ENCODE assay signal across 8 mouse cellular contexts in the genomic region with DNA sequence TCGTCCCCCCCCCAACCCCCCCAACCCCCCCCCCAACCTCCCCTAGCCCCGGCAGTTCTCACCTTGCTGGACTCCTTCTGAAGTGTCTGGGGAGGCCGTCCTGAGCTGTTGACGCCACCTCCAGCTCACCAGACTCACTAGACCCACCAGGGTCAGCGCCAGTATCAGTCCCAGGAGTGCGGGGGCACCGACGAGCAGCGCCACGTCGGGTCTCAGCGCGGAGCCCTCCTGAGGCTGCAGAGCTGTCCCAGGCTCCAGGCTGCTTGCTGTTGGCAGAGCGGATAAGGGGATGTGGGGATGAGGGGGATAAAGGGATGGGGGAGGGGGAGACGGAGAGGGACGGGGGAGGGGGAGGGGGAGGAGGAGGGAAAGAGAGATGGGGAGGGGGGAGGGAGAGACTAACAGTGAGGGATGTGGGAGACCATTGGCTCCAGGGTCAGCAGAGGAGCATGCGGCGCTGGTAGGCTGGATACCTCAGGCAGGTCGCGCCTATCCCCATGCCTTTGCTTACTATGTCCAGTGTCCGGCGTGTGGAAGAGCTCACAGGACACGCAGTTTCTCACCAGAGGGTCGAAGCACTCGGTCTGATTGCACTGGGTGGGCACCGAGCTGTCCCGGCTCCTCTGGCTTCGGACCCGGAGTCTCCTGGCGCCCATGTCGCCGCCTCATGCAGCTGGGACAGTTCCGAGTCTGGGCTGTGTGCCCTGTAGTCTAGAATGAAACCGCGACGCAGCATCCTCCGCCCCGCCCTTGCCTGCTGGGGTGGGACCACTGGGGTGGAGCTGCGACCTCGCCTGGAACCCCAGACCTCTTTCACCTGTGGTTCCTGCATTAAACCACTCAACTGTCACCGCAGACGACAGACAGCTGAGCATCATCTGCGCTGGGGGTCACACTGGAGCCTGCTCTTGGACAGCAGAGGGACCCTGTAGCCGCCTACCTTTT. TPM values are rescaled to one million over a fixed set of nuclear protein-coding genes. Genes with fewer than 3 reads are reported as not detected.
DNase-seq lines count a peak whose midpoint lies in the region; ATAC-seq and TF ChIP-seq lines count a peak whose summit lies in the region.

Gene Tnfrsf13c, minus strand, starts transcription at position 713 of the 945 bp plus-strand sequence.

- peak within 1 kb of the TSS; percentile 42 for H3K9ac ChIP-seq in forebrain, embryonic 15.5 days (replicated peaks)
- H3K9ac ChIP-seq in intestine, postnatal 0 days (ENCODE audit: low read depth, low read length) = no peak within 1 kb of the TSS
- H3K9ac ChIP-seq in stomach, embryonic 15.5 days = no peak within 1 kb of the TSS

- H3K9me3 ChIP-seq in forebrain, embryonic 15.5 days = no peaks in the 10 kb centered on the region
- no peaks in the 10 kb centered on the region for H3K9me3 ChIP-seq in intestine, postnatal 0 days (ENCODE audit: control insufficient read depth)
- no peaks in the 10 kb centered on the region for H3K9me3 ChIP-seq in stomach, embryonic 15.5 days

- H3K4me1 ChIP-seq in forebrain, embryonic 15.5 days = peaks cover 10% of the 10 kb centered on the region
- no peaks in the 10 kb centered on the region for H3K4me1 ChIP-seq in intestine, postnatal 0 days (replicated peaks; ENCODE audit: control insufficient read depth, insufficient read depth, low read length)
- peaks cover 13% of the 10 kb centered on the region; the same call in 1 of the 2 replicates for H3K4me1 ChIP-seq in stomach, embryonic 15.5 days

- 2% methylated on average over 40 of the region's 44 CpGs for WGBS in forebrain, embryonic 15.5 days
- WGBS in intestine, postnatal 0 days = 2% methylated on average over 43 of the region's 44 CpGs
- WGBS in stomach, embryonic 15.5 days = 2% methylated on average over 43 of the region's 44 CpGs

- H3K4me2 ChIP-seq in forebrain, embryonic 15.5 days (replicated peaks) = peak within 1 kb of the TSS; percentile 59
- H3K4me2 ChIP-seq in intestine, postnatal 0 days (replicated peaks; ENCODE audit: low read depth) = peak within 1 kb of the TSS; percentile 59
- H3K4me2 ChIP-seq in stomach, embryonic 15.5 days = peak within 1 kb of the TSS; percentile 62

- peak within 1 kb of the TSS; percentile 33 for H3K4me3 ChIP-seq in forebrain, embryonic 15.5 days
- H3K4me3 ChIP-seq in intestine, postnatal 0 days (ENCODE audit: low read depth, low read length) = peak within 1 kb of the TSS; percentile 29
- H3K4me3 ChIP-seq in stomach, embryonic 15.5 days (replicated peaks) = peak within 1 kb of the TSS; percentile 24

- H3K36me3 ChIP-seq in forebrain, embryonic 15.5 days = no peaks in the 10 kb centered on the region
- no peaks in the 10 kb centered on the region for H3K36me3 ChIP-seq in intestine, postnatal 0 days (ENCODE audit: control insufficient read depth, insufficient read depth)
- no peaks in the 10 kb centered on the region for H3K36me3 ChIP-seq in stomach, embryonic 15.5 days

- no peak within 1 kb of the TSS for H3K27ac ChIP-seq in forebrain, embryonic 15.5 days (replicated peaks)
- H3K27ac ChIP-seq in intestine, postnatal 0 days (ENCODE audit: low read depth, low read length) = no peak within 1 kb of the TSS
- H3K27ac ChIP-seq in stomach, embryonic 15.5 days = no peak within 1 kb of the TSS

- DNase-seq in adrenal gland, postnatal 14 days = peak; percentile 51
- no peak for DNase-seq in adrenal gland, adult (ENCODE audit: inconsistent age in 2 of 2, low spot score in 1 of 2)
- peak; percentile 43 to 47 for DNase-seq in CD8-positive naive resting alpha-beta T cell, adult 2 months (ENCODE audit: low read depth in 2 of 2, low spot score in 2 of 2)
- no peak for DNase-seq in gastrocnemius, postnatal 25 days

- H3K27me3 ChIP-seq in forebrain, embryonic 15.5 days = 0 out of 2 replicates have a peak, but pooled peaks cover 3% of the 10 kb centered on the region
- peaks cover 29% of the 10 kb centered on the region; the same call in 1 of the 2 replicates for H3K27me3 ChIP-seq in intestine, postnatal 0 days (replicated peaks; ENCODE audit: control insufficient read depth, insufficient read depth, low read length)
- peaks cover 23% of the 10 kb centered on the region for H3K27me3 ChIP-seq in stomach, embryonic 15.5 days (replicated peaks)

- no peak for TF ChIP-seq CTCF in intestine, postnatal 0 days (IDR thresholded peaks at IDR 0.05; ENCODE audit: low read depth)

- ATAC-seq in forebrain, embryonic 15.5 days (replicated peaks) = 0 out of 2 replicates have a peak, but pooled peaks have one; percentile 55
- no peak for ATAC-seq in intestine, postnatal 0 days
- ATAC-seq in megakaryocyte progenitor cell, adult 5-6 weeks (replicated peaks; ENCODE audit: poor library complexity) = peak; percentile 81
- ATAC-seq in stomach, embryonic 15.5 days (ENCODE audit: insufficient read depth, low FRiP score, low read depth) = peak; percentile 44; the same call in 1 of the 2 replicates

RNA-seq across cellular contexts. Expression of gene Tnfrsf13c, which starts in this region (rescaled TPM):
- total RNA-seq in adrenal gland, postnatal 14 days (2021) = 1.0 and 6.8 TPM in 2 replicates
- polyA plus RNA-seq in forebrain, embryonic 15.5 days (2015; fragmentation: Nextera tagmentation; extraction: Ambion mirVana) = 0.11 and 0.37 TPM in 2 replicates
- 0.10 TPM in 1 of 2 replicates, not detected in the other for polyA plus RNA-seq in intestine, postnatal 0 days (2015; fragmentation: Nextera tagmentation; extraction: Ambion mirVana)
- 2.1 and 2.4 TPM in 2 replicates for total RNA-seq in megakaryocyte progenitor cell, adult 5-6 weeks (2015)
- total RNA-seq in megakaryocyte progenitor cell, adult 5-6 weeks (2017) = 0.34 and 0.92 TPM in 2 replicates
- polyA plus RNA-seq in stomach, embryonic 15.5 days (2015; fragmentation: Nextera tagmentation; extraction: Ambion mirVana) = 0.06 and 0.13 TPM in 2 replicates
- not detected for total RNA-seq in gastrocnemius, postnatal 25 days (2021)

Comparison
In these comparisons a context has a peak if more than half of its experiments do, and no peak if none do; other contexts are left out.
1. DNase-seq: peak in adrenal gland, postnatal 14 days (single experiment) and CD8-positive naive resting alpha-beta T cell, adult 2 months (2 of 2); none in adrenal gland, adult (0 of 2) and gastrocnemius, postnatal 25 days (single experiment).
2. Peak in ATAC-seq, H3K4me3 ChIP-seq, H3K9ac ChIP-seq and H3K4me2 ChIP-seq in forebrain, embryonic 15.5 days; RNA of the gene not detected or under 1 TPM.
3. Peak in ATAC-seq, H3K4me3 ChIP-seq and H3K4me2 ChIP-seq in stomach, embryonic 15.5 days; RNA of the gene not detected or under 1 TPM.
4. Peak in every context shown above with its lines, with median percentiles within 50 percentile points of each other: H3K4me2 ChIP-seq and H3K4me3 ChIP-seq.